Mouse (Mus musculus) cerebellum, adult 11-12 months (tissue): ENCODE data around the gene Krtap4-8.
"Not testable (repeated sequence)": the region's sequence is repeated elsewhere in the genome, so short reads cannot be mapped to it uniquely, and the experiment has no call there.

Experiments used
- DNase-seq: peaks from one replicate; pipeline ENCODE4 v3.0.0; 2022

The Krtap4-8 gene

GRCm38 (mm10) chr11:99780604-99781003, at the start of gene Krtap4-8:
Krtap4-8 (minus strand) TSS chr11:99780704.
- DNase-seq: no peak

- DNase-seq: not testable (repeated sequence)
Measured at GRCm38 (mm10) chr11:99815566-99815965, 35.1 kb upstream of the Krtap4-8 start, which contains the start of gene Gm11564. Gm11564 (minus strand) TSS chr11:99815666.

GRCm38 (mm10) chr11:99809792-99810191, 29.3 kb upstream of the Krtap4-8 start, which contains the start of gene Krtap4-13:
Krtap4-13 (minus strand) TSS chr11:99809892.
- DNase-seq: not testable (repeated sequence)

- not testable (repeated sequence) for DNase-seq
Measured at GRCm38 (mm10) chr11:99804346-99804745, 23.8 kb upstream of the Krtap4-8 start, which contains the start of gene Gm11554. Gm11554 (minus strand) TSS chr11:99804446.

GRCm38 (mm10) chr11:99798832-99799231, 18.3 kb upstream of the Krtap4-8 start, which contains the start of gene Gm11569:
Gm11569 (minus strand) TSS chr11:99798932.
- DNase-seq: not testable (repeated sequence)

- DNase-seq: no peak
Measured at GRCm38 (mm10) chr11:99793367-99793766, 12.9 kb upstream of the Krtap4-8 start, which contains the start of gene Gm11596. Gm11596 (minus strand) TSS chr11:99793467.

- DNase-seq: not testable (repeated sequence)
Measured at GRCm38 (mm10) chr11:99784900-99785299, 4.4 kb upstream of the Krtap4-8 start, which contains the start of gene Krtap4-9. Krtap4-9 (plus strand) TSS chr11:99785200.

- no peak for DNase-seq
Measured at GRCm38 (mm10) chr11:99778401-99778800, 2.1 kb downstream of the Krtap4-8 start.

GRCm38 (mm10) chr11:99772813-99773212, 7.7 kb downstream of the Krtap4-8 start, which contains the start of gene Gm11595:
Gm11595 (minus strand) TSS chr11:99772913.
- not testable (repeated sequence) for DNase-seq

GRCm38 (mm10) chr11:99768410-99768809, 12.1 kb downstream of the Krtap4-8 start:
- no peak for DNase-seq

- no peak for DNase-seq
Measured at GRCm38 (mm10) chr11:99758877-99759276, 21.6 kb downstream of the Krtap4-8 start.

- DNase-seq: no peak
Measured at GRCm38 (mm10) chr11:99743985-99744384, 36.5 kb downstream of the Krtap4-8 start.

- no peak for DNase-seq
Measured at GRCm38 (mm10) chr11:99734190-99734589, 46.3 kb downstream of the Krtap4-8 start, which contains the start of gene Gm14180. Gm14180 (minus strand) TSS chr11:99734290.
